Mouse (Mus musculus) c-Kit-negative CD71-positive TER-119-positive erythroid progenitor cells, embryonic 14.5 days (primary cell): Measurements from ENCODE around the gene Igf2r.
"Not testable (repeated sequence)": the region's sequence is repeated elsewhere in the genome, so short reads cannot be mapped to it uniquely, and the experiment has no call there.

Source experiments
- DNase-seq: peaks from one replicate; pipeline ENCODE4 v3.0.0-alpha.2; 2013; ENCODE audit warnings: low read depth, low spot score

Gene Igf2r

GRCm38 (mm10) chr17:12717445-12717844 lies 52.0 kb downstream of the Igf2r start:
- no peak for DNase-seq

- DNase-seq, result no peak
Observed at GRCm38 (mm10) chr17:12715032-12715431, 54.4 kb downstream of the Igf2r start.

GRCm38 (mm10) chr17:12714080-12714561 lies 55.3 kb downstream of the Igf2r start:
- DNase-seq, result no peak

GRCm38 (mm10) chr17:12712993-12713392 lies 56.5 kb downstream of the Igf2r start:
- no peak for DNase-seq

GRCm38 (mm10) chr17:12712191-12712590 lies 57.3 kb downstream of the Igf2r start:
- DNase-seq, result no peak

GRCm38 (mm10) chr17:12710976-12711375 lies 58.5 kb downstream of the Igf2r start:
- no peak for DNase-seq

- no peak for DNase-seq
Observed at GRCm38 (mm10) chr17:12710050-12710780, 59.2 kb downstream of the Igf2r start.

- no peak for DNase-seq
Observed at GRCm38 (mm10) chr17:12708398-12708797, 61.1 kb downstream of the Igf2r start.

- no peak for DNase-seq
Observed at GRCm38 (mm10) chr17:12706590-12707049, 62.8 kb downstream of the Igf2r start.

GRCm38 (mm10) chr17:12702901-12703300 lies 66.6 kb downstream of the Igf2r start:
- no peak for DNase-seq

- DNase-seq, result no peak
Observed at GRCm38 (mm10) chr17:12700373-12700772, 69.1 kb downstream of the Igf2r start.

GRCm38 (mm10) chr17:12691899-12692298 lies 77.6 kb downstream of the Igf2r start:
- DNase-seq, result no peak

GRCm38 (mm10) chr17:12689537-12689936 lies 79.9 kb downstream of the Igf2r start:
- no peak for DNase-seq

- no peak for DNase-seq
Observed at GRCm38 (mm10) chr17:12688427-12689110, 80.9 kb downstream of the Igf2r start.

GRCm38 (mm10) chr17:12684928-12685624 lies 84.4 kb downstream of the Igf2r start:
- DNase-seq, result no peak

- DNase-seq, result no peak
Observed at GRCm38 (mm10) chr17:12684412-12684811, 85.1 kb downstream of the Igf2r start.

- no peak for DNase-seq
Observed at GRCm38 (mm10) chr17:12683582-12683981, 85.9 kb downstream of the Igf2r start.

GRCm38 (mm10) chr17:12678261-12678660 lies 91.2 kb downstream of the Igf2r start:
- no peak for DNase-seq

- DNase-seq, result no peak
Observed at GRCm38 (mm10) chr17:12677139-12677538, 92.3 kb downstream of the Igf2r start.

GRCm38 (mm10) chr17:12675646-12676045 lies 93.8 kb downstream of the Igf2r start, which contains the start of gene Slc22a1:
TSS of gene Slc22a1 (minus strand) at chr17:12675829.
- no peak for DNase-seq

- not testable (repeated sequence) for DNase-seq
Observed at GRCm38 (mm10) chr17:12674980-12675379, 94.5 kb downstream of the Igf2r start.

GRCm38 (mm10) chr17:12673871-12674270 lies 95.6 kb downstream of the Igf2r start:
- DNase-seq, result no peak
